In the genomic region with DNA sequence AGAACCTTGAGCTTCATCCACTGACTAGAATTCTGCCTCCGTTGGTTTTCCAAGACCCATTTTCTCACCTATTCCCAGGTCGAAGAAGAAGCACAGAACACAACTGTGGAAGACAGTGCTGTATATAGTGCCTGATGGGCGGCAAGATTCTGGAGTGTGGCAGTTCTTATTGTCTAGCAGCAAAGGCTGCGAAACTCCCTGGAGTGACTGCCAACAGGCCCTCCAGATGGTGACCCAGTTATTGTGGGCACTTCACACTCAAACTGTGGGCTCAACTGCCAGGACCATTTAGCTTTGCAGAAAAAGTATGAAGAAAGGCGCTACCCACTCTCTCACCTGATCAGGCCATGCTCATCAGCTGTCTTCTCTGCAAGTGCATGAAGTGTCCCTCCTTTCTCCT, we compare ENCODE assay signal across 21 mouse cellular contexts.
A peak's percentile ranks its signal among the peaks of the same experiment; 100 is the strongest.
DNase-seq lines count a peak whose midpoint lies in the region; ATAC-seq lines count a peak whose summit lies in the region.
"Had no signal": no experiment of that assay in that cellular context is flagged by ENCODE, and none has a peak within 500 bp of the region (broad histone marks: within the 10 kb centered on the region; RNA-seq: fewer than 3 reads in every experiment).

No protein-coding gene starts in this region.

- no peaks in the 10 kb centered on the region for H3K27me3 ChIP-seq in forebrain, embryonic 14.5 days (replicated peaks; ENCODE audit: control insufficient read depth, insufficient read depth, low read length)
- H3K27me3 ChIP-seq in forebrain, embryonic 16.5 days (replicated peaks; ENCODE audit: control insufficient read depth, insufficient read depth, low read length) = no peaks in the 10 kb centered on the region
- H3K27me3 ChIP-seq: embryonic facial prominence, embryonic 13.5 days; intestine, embryonic 15.5 days; stomach, embryonic 15.5 days had no signal

- no peak overlapping the region for H3K9ac ChIP-seq in forebrain, embryonic 14.5 days (ENCODE audit: low read length)
- H3K9ac ChIP-seq in forebrain, embryonic 16.5 days (replicated peaks; ENCODE audit: low read depth, low read length) = no peak overlapping the region
- H3K9ac ChIP-seq: embryonic facial prominence, embryonic 13.5 days; intestine, embryonic 15.5 days; lung, embryonic 14.5 days; stomach, embryonic 15.5 days had no signal

- no peak overlapping the region for H3K4me3 ChIP-seq in forebrain, embryonic 14.5 days (ENCODE audit: low read depth, low read length)
- H3K4me3 ChIP-seq in forebrain, embryonic 16.5 days (replicated peaks; ENCODE audit: low read length) = no peak overlapping the region
- H3K4me3 ChIP-seq: embryonic facial prominence, embryonic 13.5 days; forebrain, embryonic 10.5 days; heart, embryonic 10.5 days; intestine, embryonic 15.5 days; stomach, embryonic 15.5 days had no signal

- intact Hi-C loops in heart, postnatal 36 days (cut with DNase I) = no loop called here

- H3K36me3 ChIP-seq in forebrain, embryonic 14.5 days (ENCODE audit: control insufficient read depth, insufficient read depth, low read length) = no peaks in the 10 kb centered on the region
- H3K36me3 ChIP-seq in forebrain, embryonic 16.5 days (ENCODE audit: control insufficient read depth, insufficient read depth) = no peaks in the 10 kb centered on the region
- H3K36me3 ChIP-seq: embryonic facial prominence, embryonic 13.5 days; forebrain, embryonic 10.5 days; heart, embryonic 10.5 days; intestine, embryonic 15.5 days; stomach, embryonic 15.5 days had no signal

- peak; percentile 4 for DNase-seq in forebrain, embryonic 14.5 days (ENCODE audit: low spot score)
- DNase-seq in cerebellum, adult 8-10 months = peak; percentile 78
- peak; percentile 5 to 7 for DNase-seq in frontal cortex, postnatal 25 days (ENCODE audit: low spot score in 2 of 2)
- peak; percentile 72 for DNase-seq in retina, postnatal 1 day
- DNase-seq in neural tube, embryonic 10.5 days (ENCODE audit: extremely low spot score, low spot score) = no peak
- DNase-seq in heart, postnatal 36 days = no peak
- DNase-seq in layer of hippocampus, postnatal 36 days = no peak
- DNase-seq: adrenal gland, adult 8-10 months; gastrocnemius, postnatal 14 days; heart, postnatal 4 days; kidney, postnatal 10 days; liver; lung, embryonic 14.5 days; thymus, postnatal 25 days had no signal

- H3K4me1 ChIP-seq in forebrain, embryonic 14.5 days (ENCODE audit: control insufficient read depth, insufficient read depth, low read length) = no peaks in the 10 kb centered on the region
- H3K4me1 ChIP-seq in forebrain, embryonic 16.5 days (replicated peaks; ENCODE audit: control insufficient read depth, insufficient read depth, low read length) = no peaks in the 10 kb centered on the region
- H3K4me1 ChIP-seq: embryonic facial prominence, embryonic 13.5 days; forebrain, embryonic 10.5 days; heart, embryonic 10.5 days; intestine, embryonic 15.5 days; stomach, embryonic 15.5 days had no signal

- ATAC-seq in forebrain, embryonic 14.5 days = no peak
- no peak for ATAC-seq in forebrain, embryonic 16.5 days
- ATAC-seq: intestine, embryonic 15.5 days; midbrain, embryonic 16.5 days had no signal

- WGBS in forebrain, embryonic 14.5 days = 81% methylated on average over 5 of the region's 5 CpGs
- WGBS in forebrain, embryonic 16.5 days = 73% methylated on average over 5 of the region's 5 CpGs

- H3K4me2 ChIP-seq in forebrain, embryonic 14.5 days (ENCODE audit: low read length) = no peak overlapping the region
- H3K4me2 ChIP-seq in forebrain, embryonic 16.5 days (ENCODE audit: low read length) = no peak overlapping the region
- H3K4me2 ChIP-seq: embryonic facial prominence, embryonic 13.5 days; intestine, embryonic 15.5 days; lung, embryonic 14.5 days; stomach, embryonic 15.5 days had no signal

- no peaks in the 10 kb centered on the region for H3K9me3 ChIP-seq in forebrain, embryonic 14.5 days (replicated peaks; ENCODE audit: control insufficient read depth, low read length)
- H3K9me3 ChIP-seq in forebrain, embryonic 16.5 days (ENCODE audit: control insufficient read depth, low read length) = no peaks in the 10 kb centered on the region
- H3K9me3 ChIP-seq: embryonic facial prominence, embryonic 13.5 days; forebrain, embryonic 10.5 days; heart, embryonic 10.5 days; intestine, embryonic 15.5 days; stomach, embryonic 15.5 days had no signal

- H3K27ac ChIP-seq in forebrain, embryonic 14.5 days (ENCODE audit: low read depth, low read length) = no peak overlapping the region
- H3K27ac ChIP-seq in forebrain, embryonic 16.5 days (ENCODE audit: low read length) = no peak overlapping the region
- H3K27ac ChIP-seq: embryonic facial prominence, embryonic 13.5 days; forebrain, embryonic 10.5 days; heart, embryonic 10.5 days; intestine, embryonic 15.5 days; stomach, embryonic 15.5 days had no signal

Comparison
In these comparisons a context has a peak if more than half of its experiments do, and no peak if none do; other contexts are left out.
1. DNase-seq: peak in forebrain, embryonic 14.5 days (single experiment), cerebellum, adult 8-10 months (single experiment), frontal cortex, postnatal 25 days (2 of 2) and retina, postnatal 1 day (single experiment); none in neural tube, embryonic 10.5 days (single experiment), heart, postnatal 36 days (0 of 2) and layer of hippocampus, postnatal 36 days (0 of 2).